Mouse (Mus musculus) erythroblast, adult 5-6 weeks (primary cell): ENCODE measurements around the gene Morc1. TPM values are rescaled to one million over a fixed set of nuclear protein-coding genes. Genes with fewer than 3 reads are reported as not detected.

ENCODE experiments used
- ATAC-seq: replicated peaks from 2 replicates; pipeline ENCODE4 v1.8.0; 2016; ENCODE audit warnings: moderate number of reproducible peaks, mild to moderate bottlenecking, moderate TSS enrichment, inconsistent platforms; ENCODE audit not compliant: poor library complexity, low FRiP score, severe bottlenecking
- total RNA-seq, 2 experiments: library from RNA; stranded (forward) in 1 of 2; stranded (reverse) in 1 of 2; fragments of 150-400 nt in 1 of 2; fragments of 200-764, 138-1000 nt in 1 of 2; gene quantifications; 2 replicates each; pipeline versions ENCODE4 v1.2.3 to v1.2.4; 2015 to 2017; ENCODE audit warnings: low replicate concordance in 2 of 2

The Morc1 gene
- total RNA-seq, 2 experiments from 2014 or later: not detected

DNA sequence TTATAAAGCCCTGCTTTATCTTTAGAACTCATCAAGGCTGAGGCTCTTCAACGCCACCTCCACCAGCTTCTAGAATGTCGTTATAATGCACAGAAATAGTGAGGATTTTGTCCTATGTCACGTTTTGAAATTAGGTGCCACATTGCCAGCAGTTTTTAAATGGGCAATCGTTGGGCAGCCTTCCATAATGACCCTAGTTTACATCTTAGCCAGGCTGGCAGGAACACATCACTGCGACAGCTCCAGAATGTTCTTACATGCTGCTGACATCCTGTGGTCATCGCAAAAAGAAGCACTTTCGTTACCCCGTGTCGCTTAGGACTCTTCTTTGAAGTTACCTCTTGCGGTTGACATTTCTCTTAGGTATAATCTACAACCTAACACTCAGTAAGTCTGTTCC, 42.4 kb downstream of the Morc1 start:
- no peak for ATAC-seq

- ATAC-seq: no peak
Observed at GRCm38 (mm10) chr16:48474896-48475802, 44.1 kb downstream of the Morc1 start.

- no peak for ATAC-seq
Observed at GRCm38 (mm10) chr16:48479266-48479848, 48.3 kb downstream of the Morc1 start.

DNA sequence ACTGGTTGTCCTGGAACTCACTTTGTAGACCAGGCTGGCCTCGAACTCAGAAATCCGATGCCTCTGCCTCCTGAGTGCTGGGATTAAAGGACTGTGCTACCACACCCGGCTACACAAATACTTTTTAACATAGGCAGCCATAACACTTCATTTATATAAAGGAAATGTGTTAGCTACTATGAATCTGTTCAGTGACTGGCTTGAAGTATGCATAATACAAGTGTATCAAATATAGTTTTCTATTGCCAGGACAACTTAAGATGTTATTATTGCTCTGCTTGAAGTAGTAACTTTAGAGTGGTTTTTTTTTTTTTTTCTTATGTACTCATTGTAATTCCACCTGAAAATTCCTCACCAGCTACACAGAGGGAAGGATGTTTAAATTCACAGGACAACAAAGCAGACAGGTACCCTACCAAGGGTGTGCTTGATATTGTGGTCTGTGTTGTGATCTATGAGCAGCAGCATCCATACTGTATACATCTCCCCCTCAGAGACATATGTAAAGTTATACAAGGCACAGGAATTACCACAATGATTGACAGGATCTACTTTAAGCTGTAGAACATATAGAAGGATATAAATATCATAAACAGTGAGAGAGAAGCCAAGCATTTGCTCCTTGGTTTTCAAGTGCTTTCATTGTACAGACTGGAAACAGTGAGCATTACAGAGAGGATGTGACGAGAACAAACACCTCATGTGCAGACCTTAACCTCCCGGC, 85.9 kb downstream of the Morc1 start:
- ATAC-seq: no peak

- no peak for ATAC-seq
Observed at GRCm38 (mm10) chr16:48519569-48519968, 88.5 kb downstream of the Morc1 start.

DNA sequence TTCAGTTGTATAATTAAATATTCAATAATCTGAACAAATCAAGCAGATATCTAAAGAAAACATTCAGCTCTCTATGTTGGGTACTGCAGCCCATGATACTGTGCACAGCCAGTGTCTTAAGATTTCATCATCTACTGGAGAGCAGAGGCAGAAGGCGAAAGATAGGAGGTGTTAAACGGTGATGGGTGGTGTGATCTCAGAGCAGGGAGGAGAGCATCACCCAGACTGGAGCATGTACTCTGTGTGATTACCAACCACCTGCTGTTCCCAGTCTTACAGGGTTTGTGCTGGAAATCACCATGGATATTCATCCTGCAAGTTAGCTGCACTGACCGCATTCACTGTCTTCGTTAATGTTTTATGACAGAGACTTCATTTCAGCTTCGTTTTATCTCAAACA, 106.1 kb downstream of the Morc1 start:
- ATAC-seq: no peak

- no peak for ATAC-seq
Observed at GRCm38 (mm10) chr16:48562290-48563080, 131.4 kb downstream of the Morc1 start.

GRCm38 (mm10) chr16:48570354-48570753, 139.3 kb downstream of the Morc1 start:
- ATAC-seq: no peak

GRCm38 (mm10) chr16:48574072-48574471, 143.0 kb downstream of the Morc1 start:
- no peak for ATAC-seq

- ATAC-seq: no peak
Observed at GRCm38 (mm10) chr16:48574499-48574898, 143.5 kb downstream of the Morc1 start.

DNA sequence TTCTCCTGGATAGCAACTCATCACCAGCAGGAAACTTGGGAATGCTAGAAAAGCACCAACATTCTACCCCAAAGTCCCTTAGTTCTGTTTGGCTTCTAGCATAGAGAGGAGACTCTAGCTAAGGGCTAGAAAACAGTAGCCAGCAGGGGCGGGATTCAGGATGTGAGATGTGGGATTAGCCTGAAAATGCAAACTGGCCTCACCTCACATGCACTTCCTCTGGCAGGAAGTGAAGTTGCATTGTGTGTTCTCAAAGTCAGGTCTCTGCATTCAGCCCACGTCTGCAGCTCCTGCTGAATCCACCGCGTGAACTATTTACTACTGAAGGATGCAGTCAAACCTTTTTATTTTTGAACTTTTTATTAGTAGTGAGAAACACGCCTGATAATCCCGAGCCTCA, 154.3 kb downstream of the Morc1 start:
- no peak for ATAC-seq

DNA sequence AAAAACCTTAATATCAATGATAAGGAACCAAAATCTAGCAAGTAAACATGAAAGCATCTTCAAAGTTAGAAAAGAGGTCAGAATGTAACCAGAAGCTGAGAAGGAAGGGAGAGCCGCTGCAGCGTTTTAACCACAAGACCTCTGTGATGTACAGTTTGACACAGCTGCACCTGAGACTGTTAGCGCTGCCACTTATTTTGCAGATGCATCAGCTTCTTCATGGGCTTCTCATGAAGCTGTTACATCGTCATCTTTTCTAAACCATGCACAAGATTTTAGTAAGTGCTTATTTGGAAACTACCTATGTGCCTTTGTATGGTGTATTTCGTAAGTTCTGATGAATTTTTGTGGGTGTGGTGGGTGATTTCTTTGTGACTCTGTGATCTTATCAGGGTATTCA, 163.4 kb downstream of the Morc1 start:
- no peak for ATAC-seq

- ATAC-seq: no peak
Observed at GRCm38 (mm10) chr16:48595216-48595615, 164.2 kb downstream of the Morc1 start.

DNA sequence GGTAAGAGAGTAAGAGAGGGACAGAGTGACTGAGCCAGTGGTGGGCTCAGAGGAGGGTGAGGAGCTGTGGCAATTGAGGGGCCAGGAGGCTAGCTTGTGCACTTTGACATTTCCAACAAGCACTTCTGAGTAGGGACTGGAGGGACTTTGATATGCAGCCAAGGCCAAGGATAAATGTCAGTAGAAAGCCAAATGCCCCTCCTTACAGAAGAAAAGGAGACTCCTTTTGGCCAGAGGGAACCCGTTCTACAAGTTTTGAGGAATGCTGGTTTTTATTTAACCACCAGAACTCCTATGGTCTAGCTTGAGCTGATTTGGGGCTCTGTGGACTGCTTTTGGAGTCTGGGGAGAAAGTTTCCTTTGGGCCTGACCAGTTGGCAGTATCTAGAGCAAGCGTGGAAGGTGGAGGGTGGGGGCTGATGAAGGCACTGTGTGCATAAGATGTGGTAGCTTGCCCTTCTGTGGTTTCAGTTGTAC, 172.7 kb downstream of the Morc1 start:
- ATAC-seq: no peak

DNA sequence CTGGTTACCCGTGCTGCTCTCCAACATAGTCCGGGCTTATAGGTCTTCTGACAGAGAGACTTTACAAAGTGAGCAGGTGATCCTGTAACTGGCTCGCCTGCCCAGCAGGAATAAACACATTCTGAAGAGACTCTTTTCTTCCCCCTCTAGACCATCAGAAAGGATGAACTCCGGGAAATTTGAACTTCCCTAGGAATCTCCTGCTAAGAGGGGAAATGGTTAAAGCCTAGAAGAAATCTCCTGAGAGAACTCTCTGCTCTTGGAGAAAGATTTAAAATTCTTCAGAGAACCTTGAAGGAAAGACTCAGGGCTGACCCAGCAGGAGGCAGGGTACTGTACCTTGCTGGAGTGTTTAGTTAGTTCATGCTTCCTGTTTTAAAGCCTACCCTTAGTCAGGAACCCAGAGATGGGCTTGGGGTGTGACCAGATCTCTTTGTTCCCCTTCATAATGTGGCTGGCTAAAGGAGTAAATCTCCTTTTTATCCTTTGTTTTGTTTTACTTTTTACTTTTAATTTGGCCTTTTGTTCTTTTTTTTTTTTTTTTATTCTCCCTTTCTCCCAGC, 175.5 kb downstream of the Morc1 start:
- no peak for ATAC-seq

GRCm38 (mm10) chr16:48608224-48608623, 177.2 kb downstream of the Morc1 start:
- no peak for ATAC-seq

DNA sequence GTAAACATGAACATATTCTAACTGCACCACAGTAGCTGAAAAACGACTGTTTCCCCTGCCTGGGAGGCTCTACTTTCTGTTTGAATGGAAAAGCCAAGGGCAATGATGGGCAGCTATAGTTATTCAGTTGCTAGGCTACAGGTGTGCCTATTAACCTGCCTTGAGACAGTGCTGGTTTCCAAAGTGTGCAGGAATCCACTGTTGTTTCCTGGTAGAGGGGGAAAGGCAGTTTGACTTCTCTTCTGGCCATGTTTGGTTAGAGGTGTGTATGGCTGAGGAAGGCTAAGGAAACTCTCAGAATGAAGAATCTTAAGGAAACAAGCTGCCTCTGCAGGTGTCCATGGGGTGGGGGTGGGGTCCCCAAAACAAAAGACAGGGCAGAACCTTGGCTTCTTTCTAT, 179.8 kb downstream of the Morc1 start:
- no peak for ATAC-seq

DNA sequence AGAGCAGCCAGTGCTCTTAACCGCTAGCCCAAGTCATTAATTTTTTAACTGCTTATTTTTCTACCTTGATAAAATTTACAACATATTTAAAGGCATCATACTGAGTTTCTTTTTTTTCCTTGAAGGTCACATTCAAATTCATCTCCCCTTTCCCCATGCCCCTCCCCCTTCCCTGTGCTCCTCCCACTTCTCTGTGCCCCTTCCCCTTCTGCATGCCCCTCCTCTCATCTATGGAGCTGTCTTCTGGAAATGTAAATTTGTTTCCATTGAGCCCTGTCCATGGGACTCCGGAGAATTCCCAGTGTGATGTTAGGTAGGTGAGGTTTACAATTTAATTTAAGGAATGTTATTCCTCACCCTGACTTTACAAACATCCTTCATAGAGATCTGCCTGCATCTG, 180.4 kb downstream of the Morc1 start:
- ATAC-seq: no peak

DNA sequence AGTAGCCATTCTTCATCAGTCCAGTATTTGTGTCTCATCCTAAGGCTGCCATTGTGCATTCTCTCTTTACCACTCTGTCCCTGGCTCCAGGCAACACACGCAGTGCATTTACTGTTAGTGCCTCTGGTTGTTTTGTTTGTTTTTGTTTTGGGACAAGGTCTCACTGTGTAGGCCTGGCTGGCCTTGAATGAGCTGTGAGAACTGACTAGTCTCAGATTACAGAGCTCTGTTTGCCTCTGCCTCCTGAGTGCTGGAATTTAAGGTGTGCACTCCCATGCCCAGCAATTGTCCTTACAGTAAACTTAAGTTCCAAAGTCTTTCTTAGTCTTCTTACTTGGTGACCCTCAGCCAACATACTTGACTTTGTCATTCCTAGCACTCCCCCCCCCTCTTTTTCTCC, 182.7 kb downstream of the Morc1 start:
- ATAC-seq: no peak

GRCm38 (mm10) chr16:48620510-48620909, 189.5 kb downstream of the Morc1 start:
- no peak for ATAC-seq
